In the genomic region with DNA sequence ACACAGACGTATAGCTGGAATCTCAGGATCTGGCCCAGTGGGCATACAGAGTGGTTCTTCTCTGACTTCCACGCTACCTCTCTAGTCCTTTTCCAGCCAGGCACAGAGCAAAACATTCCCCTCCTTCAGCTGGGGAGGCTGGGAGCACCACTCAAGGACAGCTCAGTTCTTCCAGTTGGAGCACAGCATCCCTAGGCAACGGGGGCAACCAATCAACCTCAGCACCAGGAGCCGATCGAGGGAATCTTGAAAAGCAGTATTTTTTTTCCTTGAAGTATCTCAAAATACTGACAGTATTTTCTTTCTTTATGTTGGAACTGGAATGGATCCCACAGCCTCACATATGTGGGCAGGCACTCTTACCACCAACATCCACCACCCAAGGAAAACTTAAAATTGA, we compare ENCODE assay signal across 12 mouse cellular contexts. TPM values are rescaled to one million over a fixed set of nuclear protein-coding genes. Genes with fewer than 3 reads are reported as not detected.
DNase-seq lines count a peak whose midpoint lies in the region; ATAC-seq and TF ChIP-seq lines count a peak whose summit lies in the region.
"Had no signal": no experiment of that assay in that cellular context is flagged by ENCODE, and none has a peak within 500 bp of the region (broad histone marks: within the 10 kb centered on the region; RNA-seq: fewer than 3 reads in every experiment).

No protein-coding gene starts in this region.

- DNase-seq in heart, adult 2 months: no peak
- DNase-seq in heart, postnatal 36 days: no peak
- no peak for DNase-seq in embryonic facial prominence, embryonic 10.5 days (ENCODE audit: low spot score)
- no peak for DNase-seq in hindbrain, embryonic 14.5 days (ENCODE audit: low spot score)
- no peak for DNase-seq in lung, adult 2 months
- DNase-seq in MN1 (ENCODE audit: low spot score): no peak
- no peak for DNase-seq in cerebellum, postnatal 36 days
- DNase-seq: B cell, adult 2 months; kidney, adult 2 months; thymus, adult 18-20 months had no signal

- peaks cover 13% of the 10 kb centered on the region for H3K4me1 ChIP-seq in heart, adult 2 months (ENCODE audit: control insufficient read depth, insufficient read depth, low read length)
- peaks cover 41% of the 10 kb centered on the region for H3K4me1 ChIP-seq in embryonic facial prominence, embryonic 10.5 days
- peaks cover 40% of the 10 kb centered on the region for H3K4me1 ChIP-seq in hindbrain, embryonic 14.5 days (replicated peaks; ENCODE audit: control insufficient read depth, insufficient read depth, low read length)
- H3K4me1 ChIP-seq in midbrain, embryonic 15.5 days: peaks cover 42% of the 10 kb centered on the region
- H3K4me1 ChIP-seq in lung, adult 2 months (ENCODE audit: control insufficient read depth, insufficient read depth, low read length): peaks cover 3% of the 10 kb centered on the region; the same call in 1 of the 2 replicates

- no peak for TF ChIP-seq CTCF in heart, adult 2 months (IDR thresholded peaks at IDR 0.05)
- TF ChIP-seq CTCF in lung, adult 2 months (IDR thresholded peaks at IDR 0.05; ENCODE audit: insufficient read depth, low read length): no peak

- intact Hi-C loops in heart, adult 2 months (cut with DNase I): loop anchor here (1.0 kb wide), 1 partner anchor 18 kb away; no protein-coding TSS in a partner anchor
- intact Hi-C loops in heart, postnatal 36 days (cut with DNase I): no loop called here

- TF ChIP-seq EP300 in heart, adult 2 months (IDR thresholded peaks at IDR 0.05; ENCODE audit: insufficient read depth, low read depth, low read length): no peak

- no peak for ATAC-seq in hindbrain, embryonic 14.5 days (ENCODE audit: low FRiP score)
- ATAC-seq in midbrain, embryonic 15.5 days (replicated peaks): no peak
- ATAC-seq: activated CD4-positive, CD25-positive, alpha-beta regulatory T cell, adult 4 months had no signal

- H3K4me3 ChIP-seq in heart, adult 2 months: no peak overlapping the region
- H3K4me3 ChIP-seq in embryonic facial prominence, embryonic 10.5 days: no peak overlapping the region
- H3K4me3 ChIP-seq in hindbrain, embryonic 14.5 days (replicated peaks; ENCODE audit: low read length): no peak overlapping the region
- no peak overlapping the region for H3K4me3 ChIP-seq in midbrain, embryonic 15.5 days
- no peak overlapping the region for H3K4me3 ChIP-seq in lung, adult 2 months (replicated peaks; ENCODE audit: extremely low read depth, low read depth, low read length)

- no peak for TF ChIP-seq POLR2A in heart, adult 2 months (IDR thresholded peaks at IDR 0.05; ENCODE audit: insufficient read depth, low read depth, low read length)
- no peak for TF ChIP-seq POLR2A in lung, adult 2 months (IDR thresholded peaks at IDR 0.05; ENCODE audit: borderline replicate concordance, extremely low read depth, low read depth, low read length)

- WGBS in heart, adult 2 months: 90% methylated on average over 5 of the region's 5 CpGs
- WGBS in embryonic facial prominence, embryonic 10.5 days: 63% methylated on average over 5 of the region's 5 CpGs
- 55% methylated on average over 5 of the region's 5 CpGs for WGBS in hindbrain, embryonic 14.5 days
- 46% methylated on average over 5 of the region's 5 CpGs for WGBS in midbrain, embryonic 15.5 days
- WGBS in lung, adult 2 months: 75% methylated on average over 5 of the region's 5 CpGs

- H3K9me3 ChIP-seq in embryonic facial prominence, embryonic 10.5 days: no peaks in the 10 kb centered on the region
- no peaks in the 10 kb centered on the region for H3K9me3 ChIP-seq in hindbrain, embryonic 14.5 days (ENCODE audit: control insufficient read depth, low read length)
- H3K9me3 ChIP-seq in midbrain, embryonic 15.5 days: no peaks in the 10 kb centered on the region

- H3K27me3 ChIP-seq in heart, adult 2 months (ENCODE audit: control insufficient read depth, insufficient read depth, low read length): no peaks in the 10 kb centered on the region
- H3K27me3 ChIP-seq in embryonic facial prominence, embryonic 10.5 days (replicated peaks; ENCODE audit: low read depth, poor library complexity, severe bottlenecking): peaks cover 28% of the 10 kb centered on the region
- no peaks in the 10 kb centered on the region for H3K27me3 ChIP-seq in hindbrain, embryonic 14.5 days (ENCODE audit: control insufficient read depth, insufficient read depth, low read length)
- no peaks in the 10 kb centered on the region for H3K27me3 ChIP-seq in midbrain, embryonic 15.5 days (replicated peaks)

- no peaks in the 10 kb centered on the region for H3K79me2 ChIP-seq in heart, adult 2 months (replicated peaks; ENCODE audit: control insufficient read depth, insufficient read depth, low read length)

- H3K36me3 ChIP-seq in heart, adult 2 months (ENCODE audit: control insufficient read depth, insufficient read depth, low read length): peaks cover 2% of the 10 kb centered on the region; the same call in 1 of the 2 replicates
- H3K36me3 ChIP-seq in embryonic facial prominence, embryonic 10.5 days (replicated peaks): no peaks in the 10 kb centered on the region
- no peaks in the 10 kb centered on the region for H3K36me3 ChIP-seq in hindbrain, embryonic 14.5 days (replicated peaks; ENCODE audit: control insufficient read depth, insufficient read depth)
- H3K36me3 ChIP-seq in midbrain, embryonic 15.5 days (replicated peaks): no peaks in the 10 kb centered on the region

- H3K9ac ChIP-seq in heart, adult 2 months (ENCODE audit: low read depth, low read length): no peak overlapping the region
- H3K9ac ChIP-seq in hindbrain, embryonic 14.5 days: no peak overlapping the region
- H3K9ac ChIP-seq in midbrain, embryonic 15.5 days: no peak overlapping the region

- peak overlapping the region; percentile 83 for H3K27ac ChIP-seq in heart, adult 2 months
- peak overlapping the region; percentile 77; the same call in 1 of the 2 replicates for H3K27ac ChIP-seq in embryonic facial prominence, embryonic 10.5 days (replicated peaks)
- peak overlapping the region; percentile 64; the same call in 1 of the 2 replicates for H3K27ac ChIP-seq in hindbrain, embryonic 14.5 days
- peak overlapping the region; percentile 23; the same call in 1 of the 2 replicates for H3K27ac ChIP-seq in midbrain, embryonic 15.5 days

- no peak overlapping the region for H3K4me2 ChIP-seq in hindbrain, embryonic 14.5 days (replicated peaks)
- no peak overlapping the region for H3K4me2 ChIP-seq in midbrain, embryonic 15.5 days

RNA-seq across cellular contexts. Expression of gene Ddit4, which starts 5.0 kb away (rescaled TPM):
- 100 to 1,000 TPM in 1 of 2 experiments, 10 to 100 TPM in 1; 70.7 to 219 TPM for total RNA-seq in heart, adult 2 months (2021)
- polyA plus RNA-seq in heart, adult 2 months (2012; rRNA removed): 48.0 and 55.5 TPM in 2 replicates
- 10 to 100 TPM; 37.1 to 64.2 TPM for total RNA-seq in heart, postnatal 36 days (2021)
- 35.9 and 42.0 TPM in 2 replicates for polyA plus RNA-seq in embryonic facial prominence, embryonic 10.5 days (2016; fragmentation: Nextera tagmentation; extraction: Ambion mirVana)
- 8.8 and 10.5 TPM in 2 replicates for polyA plus RNA-seq in hindbrain, embryonic 14.5 days (2014; fragmentation: Nextera tagmentation; extraction: Ambion mirVana)
- 52.6 and 59.4 TPM in 2 replicates for polyA plus RNA-seq in midbrain, embryonic 15.5 days (2015; fragmentation: Nextera tagmentation; extraction: Ambion mirVana)
- polyA plus RNA-seq in lung, adult 2 months (2012; rRNA removed): 32.6 and 53.4 TPM in 2 replicates

RNA-seq across cellular contexts. Expression of gene Ascc1, which starts 45.9 kb away (rescaled TPM):
- total RNA-seq in heart, adult 2 months (2021): 10 to 100 TPM; 20.5 to 24.1 TPM
- polyA plus RNA-seq in heart, adult 2 months (2012; rRNA removed): 22.5 and 36.6 TPM in 2 replicates
- total RNA-seq in heart, postnatal 36 days (2021): 10 to 100 TPM; 23.0 to 24.0 TPM
- polyA plus RNA-seq in embryonic facial prominence, embryonic 10.5 days (2016; fragmentation: Nextera tagmentation; extraction: Ambion mirVana): 35.8 and 41.8 TPM in 2 replicates
- 45.6 and 45.9 TPM in 2 replicates for polyA plus RNA-seq in hindbrain, embryonic 14.5 days (2014; fragmentation: Nextera tagmentation; extraction: Ambion mirVana)
- polyA plus RNA-seq in midbrain, embryonic 15.5 days (2015; fragmentation: Nextera tagmentation; extraction: Ambion mirVana): 47.4 and 48.7 TPM in 2 replicates
- polyA plus RNA-seq in lung, adult 2 months (2012; rRNA removed): 21.1 and 29.5 TPM in 2 replicates

RNA-seq across cellular contexts. Expression of gene Anapc16, which starts 46.3 kb away (rescaled TPM):
- 10 to 100 TPM; 58.6 to 70.1 TPM for total RNA-seq in heart, adult 2 months (2021)
- polyA plus RNA-seq in heart, adult 2 months (2012; rRNA removed): 90.3 and 103 TPM in 2 replicates
- 10 to 100 TPM; 68.1 to 73.7 TPM for total RNA-seq in heart, postnatal 36 days (2021)
- 104 and 109 TPM in 2 replicates for polyA plus RNA-seq in embryonic facial prominence, embryonic 10.5 days (2016; fragmentation: Nextera tagmentation; extraction: Ambion mirVana)
- polyA plus RNA-seq in hindbrain, embryonic 14.5 days (2014; fragmentation: Nextera tagmentation; extraction: Ambion mirVana): 94.2 and 110 TPM in 2 replicates
- polyA plus RNA-seq in midbrain, embryonic 15.5 days (2015; fragmentation: Nextera tagmentation; extraction: Ambion mirVana): 106 and 109 TPM in 2 replicates
- polyA plus RNA-seq in lung, adult 2 months (2012; rRNA removed): 61.1 and 64.5 TPM in 2 replicates

Comparison
In these comparisons a context has a peak if more than half of its experiments do, and no peak if none do; other contexts are left out.
1. H3K27ac ChIP-seq: peak in every context shown above with its lines; median percentile 83 in heart, adult 2 months; 77 in embryonic facial prominence, embryonic 10.5 days; 64 in hindbrain, embryonic 14.5 days; 23 in midbrain, embryonic 15.5 days.